Mouse (Mus musculus): ENCODE measurements around the gene Gabbr2. TPM values are rescaled to one million over a fixed set of nuclear protein-coding genes. Genes with fewer than 3 reads are reported as not detected.

Gene Gabbr2
- total RNA-seq, 2 experiments from 2014 or later = not detected

DNA sequence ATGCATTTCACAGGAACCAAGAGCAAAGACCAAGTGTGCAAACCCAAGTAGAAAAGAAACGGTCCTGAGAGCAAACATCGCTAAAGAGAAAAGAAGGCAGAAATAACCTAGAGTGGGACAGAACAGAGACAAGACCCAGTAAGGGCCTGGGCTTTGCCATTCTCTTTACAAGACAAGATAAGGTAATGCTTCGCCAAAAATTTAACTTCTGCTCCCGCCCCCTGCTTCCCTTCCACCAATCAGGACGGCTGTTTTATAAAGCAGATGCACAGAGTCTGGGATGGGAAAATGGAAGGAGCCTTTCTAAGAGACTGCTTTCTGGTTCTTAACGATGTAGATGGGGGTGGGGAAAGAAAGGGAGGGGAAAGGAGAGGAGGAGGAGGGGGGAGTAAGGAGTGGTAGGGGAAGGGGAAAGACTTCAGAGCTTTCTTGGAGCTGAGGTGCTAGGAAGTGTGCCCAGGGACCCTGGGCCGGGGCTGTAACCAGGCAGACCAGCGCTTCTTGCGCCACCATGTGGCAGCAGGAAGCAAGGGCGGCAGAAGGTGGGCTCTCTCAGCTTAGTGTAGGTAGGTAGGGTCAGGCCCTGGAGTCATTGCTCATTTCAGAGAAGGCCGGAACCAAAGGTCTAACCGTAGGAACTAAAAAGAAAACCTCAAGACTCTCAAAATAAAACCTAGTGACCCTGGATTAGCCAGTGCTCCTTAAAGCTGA, 158.7 kb downstream of the Gabbr2 start:
- 0 out of 2 replicates have a peak, but pooled peaks have one; percentile 30 for ATAC-seq (replicated peaks; ENCODE audit: poor library complexity, severe bottlenecking)

DNA sequence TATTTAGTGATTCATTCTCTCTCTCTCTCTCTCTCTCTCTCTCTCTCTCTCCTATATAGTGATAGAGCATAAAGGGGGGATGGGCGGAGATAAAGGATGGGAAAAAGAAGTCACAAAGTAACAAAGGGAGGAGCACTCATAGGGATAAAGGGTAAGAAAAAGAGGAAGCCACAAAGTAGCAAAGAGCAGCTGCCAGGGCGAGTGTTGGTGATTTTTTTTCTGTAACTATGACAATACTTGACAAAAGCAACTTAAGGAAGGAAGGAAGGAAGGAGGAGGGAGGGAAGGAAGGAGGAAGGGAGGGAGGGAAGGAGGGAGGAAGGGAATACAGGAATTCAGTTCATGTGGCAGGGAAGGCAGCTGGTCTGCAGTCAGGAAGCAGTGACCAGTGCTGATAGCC, 162.0 kb downstream of the Gabbr2 start:
- ATAC-seq (replicated peaks; ENCODE audit: poor library complexity, severe bottlenecking) = peak; percentile 54; the same call in 1 of the 2 replicates

DNA sequence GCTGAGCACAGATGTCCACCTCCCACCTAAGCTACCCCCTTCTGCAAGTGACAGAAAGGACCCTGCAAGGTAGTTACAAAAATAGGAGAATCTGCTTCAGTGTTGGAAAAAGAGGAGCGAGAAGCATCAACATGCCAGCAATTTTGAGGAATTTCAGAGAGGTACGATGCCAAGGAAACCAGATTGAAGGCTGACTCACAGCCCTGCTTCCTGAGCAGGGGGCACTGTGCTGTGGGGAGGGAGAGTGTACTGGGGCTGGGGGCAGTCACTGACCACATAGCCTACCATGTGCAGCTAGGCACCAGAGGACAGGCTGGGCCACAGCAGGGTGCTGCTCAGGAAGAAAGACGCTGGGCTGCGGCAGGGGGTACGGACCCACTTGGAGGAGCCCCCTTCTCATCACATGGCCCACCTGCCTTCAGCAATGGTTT, 163.5 kb downstream of the Gabbr2 start:
- no peak for ATAC-seq (replicated peaks; ENCODE audit: poor library complexity, severe bottlenecking)

DNA sequence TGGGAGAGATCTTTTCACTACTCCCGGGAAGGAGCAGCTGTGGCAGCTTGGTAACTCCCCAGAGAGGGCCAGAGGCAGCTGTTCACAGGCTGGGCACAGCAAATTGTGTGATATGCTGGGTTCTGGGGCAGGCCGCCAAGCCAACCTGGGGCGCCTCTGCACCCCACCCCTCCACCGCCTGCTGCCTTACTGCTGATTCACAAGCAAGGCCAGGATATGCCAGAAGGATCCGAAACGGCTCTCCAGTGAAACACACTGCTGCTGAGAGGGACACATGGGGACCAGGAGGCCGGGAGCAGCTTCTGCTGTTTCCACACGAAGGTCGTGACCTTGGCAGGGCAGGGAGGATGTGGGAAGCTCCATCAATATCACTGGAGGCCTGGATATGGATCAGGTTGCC, 164.2 kb downstream of the Gabbr2 start:
- ATAC-seq (replicated peaks; ENCODE audit: poor library complexity, severe bottlenecking) = no peak

DNA sequence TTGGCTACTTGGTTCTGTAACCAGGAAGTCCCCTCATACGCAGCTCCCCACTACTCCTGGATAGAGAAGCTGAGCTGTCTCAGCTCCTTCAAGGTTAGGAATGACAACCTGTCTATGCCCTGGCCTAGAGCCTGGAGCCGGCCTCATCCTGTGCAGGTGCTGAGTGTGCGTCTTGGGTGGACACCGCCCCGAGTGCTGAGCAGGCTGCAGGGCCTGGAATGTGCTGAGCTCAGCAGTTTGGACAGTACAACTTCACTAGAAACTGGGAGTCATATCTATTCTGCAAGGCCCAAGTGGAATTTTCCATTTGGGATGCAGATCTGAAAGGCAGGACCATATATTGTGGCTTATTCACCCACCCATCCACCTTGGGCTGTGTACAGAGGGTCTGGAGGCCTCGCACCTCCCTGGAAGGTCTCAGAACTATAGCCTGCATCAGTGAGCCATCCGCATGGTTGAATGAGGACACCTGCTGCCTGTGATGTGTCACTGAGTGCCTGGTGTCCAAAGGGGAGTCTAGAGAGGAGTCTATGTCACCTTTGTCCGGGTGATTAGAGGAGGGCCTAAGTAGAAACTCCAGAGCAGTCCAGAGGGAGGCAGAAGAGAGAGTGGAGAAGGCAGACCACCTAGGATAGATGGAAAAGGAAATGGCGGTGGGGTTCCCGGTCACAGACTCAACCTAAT, 165.7 kb downstream of the Gabbr2 start:
- ATAC-seq (replicated peaks; ENCODE audit: poor library complexity, severe bottlenecking) = no peak

DNA sequence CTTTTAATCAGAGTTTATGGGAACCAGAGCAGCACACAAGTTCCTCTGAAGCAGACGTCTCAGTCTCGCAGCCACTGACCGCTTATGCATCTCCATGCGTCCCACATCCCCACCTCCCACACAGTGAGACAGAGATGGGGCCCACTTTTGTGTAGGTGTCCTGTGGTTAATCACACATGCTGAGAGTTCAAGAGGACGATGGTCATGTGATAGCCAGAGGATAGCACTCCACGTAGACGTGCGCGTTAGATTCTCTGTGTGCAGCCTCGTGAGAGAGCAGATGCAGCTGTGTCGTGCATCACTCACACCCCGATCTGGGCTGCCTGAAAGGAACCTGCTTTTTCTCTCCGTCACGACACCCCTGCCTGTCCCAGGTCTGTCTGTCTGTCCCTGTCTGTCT, 167.9 kb downstream of the Gabbr2 start:
- no peak for ATAC-seq (replicated peaks; ENCODE audit: poor library complexity, severe bottlenecking)

DNA sequence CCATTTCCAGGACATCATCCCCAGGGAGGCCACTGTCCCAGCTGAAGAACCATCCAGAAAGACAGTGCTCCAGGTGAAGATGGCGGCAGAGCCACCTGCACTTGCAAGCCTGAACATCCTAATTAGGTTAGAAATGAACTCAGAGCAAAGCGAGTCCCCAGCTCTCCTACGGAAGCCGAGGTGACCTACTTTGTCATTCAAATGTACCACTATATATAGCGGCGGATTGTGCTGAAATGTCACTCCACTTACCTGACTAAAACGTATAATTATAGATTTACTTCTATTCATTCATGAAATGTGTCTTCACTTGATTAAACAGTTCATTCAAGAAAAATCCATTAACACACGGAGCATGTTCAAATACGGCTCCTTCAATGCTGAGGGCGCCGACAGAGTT, 170.0 kb downstream of the Gabbr2 start:
- ATAC-seq (replicated peaks; ENCODE audit: poor library complexity, severe bottlenecking) = no peak

DNA sequence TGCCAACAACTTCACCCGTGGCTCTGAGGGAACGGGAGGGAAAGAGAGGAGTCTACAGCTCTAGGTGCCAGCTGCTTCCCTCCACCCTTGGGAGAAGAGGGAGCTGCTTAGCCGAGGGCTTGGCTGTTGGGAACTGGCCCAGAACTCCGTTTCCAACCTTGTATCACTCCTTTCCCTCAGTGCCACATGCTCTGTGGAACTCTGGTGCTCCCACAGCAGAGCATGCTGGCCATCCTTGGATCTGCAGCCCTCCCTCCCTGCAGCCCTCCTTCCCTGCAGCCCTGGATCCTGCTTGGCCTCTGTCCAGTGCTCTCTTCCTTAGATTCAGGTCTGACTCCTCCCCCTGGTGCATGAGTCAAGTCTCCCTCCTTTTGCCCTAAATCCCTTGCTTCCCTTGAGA, 176.7 kb downstream of the Gabbr2 start:
- ATAC-seq (replicated peaks; ENCODE audit: poor library complexity, severe bottlenecking) = no peak

DNA sequence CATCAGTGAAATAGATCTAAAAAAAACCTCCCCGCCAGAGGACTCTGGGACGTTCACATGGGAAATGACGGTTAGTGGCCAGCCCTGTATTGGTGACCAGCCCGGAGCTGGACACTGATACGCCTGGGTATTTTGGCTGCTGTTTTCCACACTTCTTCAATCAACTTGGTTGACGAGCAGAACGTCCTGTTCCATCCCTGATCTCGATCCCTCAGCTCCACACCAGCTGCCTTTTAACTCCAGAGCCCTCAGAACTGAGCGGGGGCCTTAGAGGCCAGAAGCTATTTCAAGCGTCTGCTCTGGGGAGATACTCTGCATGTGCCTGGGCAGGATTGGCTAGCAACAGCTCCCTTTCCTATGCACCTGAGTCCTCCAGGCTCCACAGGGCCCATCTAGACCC, 177.4 kb downstream of the Gabbr2 start:
- ATAC-seq (replicated peaks; ENCODE audit: poor library complexity, severe bottlenecking) = no peak

DNA sequence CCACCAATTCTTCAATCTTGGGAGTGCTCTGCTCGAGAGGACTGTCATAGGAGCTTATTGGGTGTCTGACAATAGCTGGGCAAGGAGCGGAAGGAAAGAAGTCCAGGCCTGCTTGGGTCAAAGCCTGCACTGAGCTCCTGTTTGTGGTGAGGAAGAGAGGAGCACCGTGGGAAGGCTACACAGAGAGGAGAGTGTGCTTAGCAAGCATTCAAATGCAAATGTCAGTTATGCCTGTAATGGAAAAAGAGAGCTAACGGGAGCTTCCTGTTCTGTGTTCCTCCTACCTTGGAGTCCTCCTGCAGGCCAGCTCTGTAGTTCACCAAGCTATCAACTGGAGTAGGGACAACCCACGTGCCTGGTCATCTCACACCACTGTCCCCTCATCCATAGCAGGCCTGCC, 180.5 kb downstream of the Gabbr2 start:
- no peak for ATAC-seq (replicated peaks; ENCODE audit: poor library complexity, severe bottlenecking)

DNA sequence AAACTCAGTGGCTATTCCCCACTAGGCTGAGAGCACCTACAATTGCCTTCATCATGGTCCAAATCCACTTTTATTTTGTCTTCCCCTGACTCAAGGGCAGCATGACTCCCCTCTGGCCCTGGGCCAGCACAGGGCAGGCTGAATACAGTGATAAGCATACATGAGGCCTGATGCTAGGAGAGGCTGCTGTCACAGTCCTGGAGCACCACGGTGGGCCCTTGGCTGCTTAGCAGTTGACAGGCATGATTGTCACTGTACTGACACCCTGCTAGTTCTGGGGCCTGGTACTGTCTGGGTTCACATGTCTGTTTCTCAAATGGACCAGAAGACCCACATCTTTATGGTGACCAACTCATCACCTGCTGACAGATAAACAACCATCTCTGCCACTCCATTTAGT, 184.8 kb downstream of the Gabbr2 start:
- no peak for ATAC-seq (replicated peaks; ENCODE audit: poor library complexity, severe bottlenecking)

DNA sequence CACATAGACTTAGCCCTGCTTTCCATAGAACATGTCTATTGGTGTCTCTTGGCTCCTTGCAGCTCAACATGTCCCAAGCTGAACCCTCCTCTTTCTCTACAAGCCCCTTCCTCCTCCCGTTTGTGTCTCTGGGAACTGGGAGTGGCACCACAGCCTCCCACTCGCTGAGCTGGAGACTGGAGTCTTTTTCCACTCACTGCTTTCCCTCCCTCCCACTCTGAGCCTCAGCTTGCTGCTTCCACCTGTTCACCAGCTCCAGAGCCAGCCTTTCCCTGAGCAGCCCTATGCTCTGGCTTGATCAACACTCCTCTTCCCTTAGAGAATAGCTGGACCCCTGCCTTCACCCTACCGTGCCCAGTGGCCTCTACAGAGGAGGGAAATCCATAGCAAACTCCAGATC, 185.8 kb downstream of the Gabbr2 start:
- no peak for ATAC-seq (replicated peaks; ENCODE audit: poor library complexity, severe bottlenecking)

DNA sequence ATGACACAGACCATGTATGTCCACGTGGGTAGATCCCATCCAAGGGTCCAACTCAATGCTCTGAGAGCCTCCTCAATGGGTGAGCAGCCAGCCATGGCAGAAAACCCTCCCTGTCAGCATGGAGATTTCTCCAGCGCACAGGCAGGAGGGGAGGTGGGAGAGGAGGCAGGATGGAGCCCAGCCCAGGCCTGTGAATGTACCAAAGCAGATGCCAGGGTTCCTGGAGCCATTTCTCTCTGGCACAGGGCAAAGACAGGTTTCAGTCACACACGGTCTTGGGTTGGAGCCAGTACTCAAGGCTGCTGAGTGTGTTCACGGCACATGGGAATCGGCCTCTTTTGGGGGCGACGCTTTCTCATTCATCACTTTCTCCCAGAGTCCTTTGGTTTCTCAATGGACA, 189.3 kb downstream of the Gabbr2 start:
- ATAC-seq (replicated peaks; ENCODE audit: poor library complexity, severe bottlenecking) = no peak

DNA sequence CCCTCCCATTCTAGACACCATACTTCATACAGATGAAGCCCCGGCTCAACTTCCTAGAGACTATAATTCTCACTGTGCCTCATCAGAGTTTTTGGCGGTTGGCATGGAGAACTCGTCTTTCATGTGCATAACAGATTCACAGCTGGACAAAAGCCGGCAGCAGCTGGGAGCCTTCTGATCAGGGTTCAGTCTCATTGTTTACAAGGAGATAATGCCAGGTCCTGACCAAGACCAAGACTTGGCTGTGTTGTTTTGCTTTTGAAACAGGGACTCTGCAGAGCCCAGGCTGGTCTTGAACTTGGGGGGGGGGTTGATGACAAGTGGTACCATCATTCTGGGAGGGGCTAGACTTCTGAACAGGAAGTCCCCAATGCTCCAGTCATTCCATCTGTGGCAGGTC, 191.8 kb downstream of the Gabbr2 start:
- ATAC-seq (replicated peaks; ENCODE audit: poor library complexity, severe bottlenecking) = no peak

DNA sequence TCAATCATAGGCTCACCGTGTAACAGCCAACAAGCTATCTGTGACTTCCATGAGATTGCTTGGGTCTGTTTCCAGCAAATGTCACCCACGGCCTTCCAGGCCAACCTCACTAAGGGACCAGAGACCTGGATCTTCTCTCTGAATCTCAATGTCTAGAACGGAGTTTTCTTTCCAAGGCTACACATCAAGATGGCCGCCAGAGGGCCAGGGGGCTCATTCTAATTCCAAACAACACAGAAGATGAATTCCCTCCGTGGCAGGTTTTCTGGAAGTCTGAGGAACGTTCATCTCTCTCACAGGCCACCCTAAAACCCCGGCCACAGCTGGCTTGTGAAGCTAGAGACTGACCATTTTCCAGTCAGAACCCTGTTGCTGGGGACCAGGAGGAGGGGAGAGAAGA, 196.0 kb downstream of the Gabbr2 start:
- no peak for ATAC-seq (replicated peaks; ENCODE audit: poor library complexity, severe bottlenecking)

DNA sequence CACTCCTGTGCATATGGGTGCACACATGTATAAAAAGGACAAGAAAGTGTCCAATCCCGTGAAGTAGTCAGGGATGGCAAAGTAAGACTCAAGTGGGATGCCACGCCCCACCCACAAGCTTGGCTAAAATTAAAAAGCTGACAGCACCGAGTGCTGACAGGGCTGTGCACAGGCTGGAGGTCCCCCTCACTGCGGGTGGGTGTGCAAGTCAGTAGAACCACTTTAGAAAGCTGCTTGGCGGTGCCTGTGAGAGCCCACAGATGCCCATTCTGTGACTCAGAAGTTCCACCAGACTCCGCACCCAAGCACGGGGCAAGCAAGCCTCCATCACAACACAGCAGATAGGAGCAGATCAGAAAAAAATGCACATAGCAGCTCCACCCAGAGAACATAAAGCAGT, 197.1 kb downstream of the Gabbr2 start:
- no peak for ATAC-seq (replicated peaks; ENCODE audit: poor library complexity, severe bottlenecking)

DNA sequence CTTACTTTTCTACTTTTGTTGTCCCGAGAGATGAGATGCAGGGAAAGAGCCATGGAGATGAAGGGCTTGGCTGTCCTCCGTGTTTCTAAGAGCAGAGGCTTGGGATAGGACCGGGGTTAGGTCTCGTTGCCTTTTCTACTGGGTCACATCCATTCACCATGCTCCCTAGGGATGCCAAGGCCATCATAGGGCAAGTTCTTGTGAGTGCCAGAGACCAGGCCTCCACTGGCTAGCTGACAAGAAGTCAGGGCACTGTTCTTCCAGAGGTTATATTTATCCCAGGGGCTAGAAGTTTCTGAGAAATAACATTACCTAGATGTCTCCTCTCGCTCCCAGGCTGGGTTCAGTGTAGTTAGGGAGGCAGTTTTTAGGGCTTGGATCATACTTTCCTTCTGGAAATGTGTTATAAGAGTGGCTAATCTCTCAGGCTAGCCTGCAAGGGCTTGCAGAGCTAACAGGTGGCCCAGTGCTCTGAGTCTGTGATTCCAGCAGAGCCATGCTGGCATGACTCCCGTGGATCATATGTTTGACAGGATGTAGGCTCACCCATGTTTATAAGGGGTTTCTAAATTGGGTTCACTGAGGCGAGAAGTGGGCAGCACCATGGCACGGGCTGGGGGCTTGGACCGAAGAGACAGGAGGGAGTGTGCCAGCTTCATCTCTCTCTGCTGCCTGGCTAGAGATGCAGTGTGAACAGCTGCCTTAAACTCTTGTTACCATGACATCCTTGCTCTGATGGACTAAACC, 199.2 kb downstream of the Gabbr2 start:
- no peak for ATAC-seq (replicated peaks; ENCODE audit: poor library complexity, severe bottlenecking)

DNA sequence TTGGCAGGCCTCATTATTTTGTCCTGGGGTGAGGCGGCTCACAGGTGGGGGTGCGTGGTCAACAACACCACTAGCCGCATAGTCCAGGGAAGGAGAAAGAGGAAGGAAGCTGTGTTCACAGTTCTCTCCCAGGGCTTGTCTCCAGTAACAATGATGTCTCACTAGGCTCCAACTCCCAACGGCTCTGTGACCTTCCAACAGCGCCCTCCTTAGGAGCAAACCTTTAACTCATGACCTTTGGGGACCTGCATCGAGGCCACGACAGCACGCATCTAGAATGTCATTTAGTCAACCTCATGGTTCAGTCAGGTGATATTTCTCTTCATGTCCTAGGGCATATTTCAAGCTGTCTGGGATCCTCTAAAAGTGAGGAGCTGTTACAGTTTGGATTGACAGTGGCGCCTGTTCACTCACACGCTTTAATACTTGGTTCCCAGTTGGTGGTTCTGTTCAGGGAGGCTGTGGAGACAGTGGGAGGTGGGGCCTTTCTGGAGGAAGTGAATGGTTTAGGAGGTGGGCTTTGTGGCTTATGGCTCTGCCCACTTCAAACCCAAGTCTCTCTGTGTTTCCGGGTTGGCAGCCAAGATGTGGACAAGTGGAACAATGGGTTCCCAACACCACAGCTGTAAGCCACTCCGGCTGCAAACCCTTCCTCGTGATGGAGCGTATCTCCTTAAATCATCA, 200.3 kb downstream of the Gabbr2 start:
- peak; percentile 90 for ATAC-seq (replicated peaks; ENCODE audit: poor library complexity, severe bottlenecking)

DNA sequence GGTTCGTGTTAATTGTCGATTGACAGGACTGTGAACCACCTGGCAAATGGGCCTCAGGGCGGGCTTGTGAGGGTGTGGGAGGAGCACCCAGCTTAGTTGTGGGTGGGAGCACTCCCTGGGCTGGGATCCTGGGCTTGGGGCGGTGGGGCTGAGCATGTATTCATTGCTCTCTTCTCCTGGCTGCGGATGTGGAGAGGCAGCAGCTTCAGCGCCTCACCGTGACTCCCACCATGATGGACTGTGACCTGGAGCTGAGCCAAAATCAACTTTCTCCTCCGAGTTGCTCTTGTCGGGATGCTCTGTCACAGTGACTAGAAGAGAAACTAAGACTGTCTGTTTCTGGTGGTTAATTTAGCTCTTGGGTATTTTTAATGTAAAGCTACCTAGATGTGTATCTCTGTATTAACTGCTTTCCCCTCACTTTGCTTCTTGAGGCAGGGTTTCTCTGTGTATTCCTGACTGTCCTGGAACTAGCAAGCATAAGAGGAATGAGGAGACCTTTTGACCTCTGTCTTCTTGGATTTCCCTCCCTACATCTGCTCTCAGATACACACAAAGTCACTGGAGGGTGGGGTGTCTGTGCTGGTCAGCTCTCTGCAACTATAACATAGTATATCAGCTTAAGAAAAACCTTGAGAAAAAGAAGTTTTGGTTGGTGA, 200.9 kb downstream of the Gabbr2 start:
- ATAC-seq (replicated peaks; ENCODE audit: poor library complexity, severe bottlenecking) = no peak

DNA sequence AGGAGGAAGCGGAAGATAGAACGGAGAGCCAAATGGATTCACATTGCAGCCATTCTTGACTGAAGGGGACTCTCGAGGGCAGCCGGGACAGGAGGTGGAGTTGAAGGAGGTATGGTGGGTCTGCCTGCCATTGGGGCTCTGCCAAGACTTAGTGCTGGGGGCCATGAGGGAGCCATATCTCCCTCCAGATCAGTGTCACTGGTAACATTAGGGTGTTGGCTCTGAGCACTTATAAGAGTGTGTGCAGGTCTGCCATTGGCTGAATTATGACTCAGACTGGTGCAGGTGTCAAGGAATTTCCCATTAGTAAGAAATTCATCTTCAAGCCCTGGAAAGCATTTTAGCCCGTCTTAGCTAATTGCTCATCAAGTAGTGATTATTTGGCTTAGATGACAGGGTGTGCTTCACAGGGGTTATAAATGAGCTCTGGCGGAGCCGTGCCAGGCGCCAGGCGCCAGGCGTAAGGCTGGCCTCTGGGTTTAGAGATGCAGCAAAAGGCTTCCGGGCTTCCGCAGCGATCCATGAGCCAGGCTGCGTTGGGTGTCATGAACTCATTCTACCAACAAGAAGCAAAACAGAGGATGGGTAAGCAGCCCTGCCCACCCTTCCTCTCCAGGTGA, 207.1 kb downstream of the Gabbr2 start:
- no peak for ATAC-seq (replicated peaks; ENCODE audit: poor library complexity, severe bottlenecking)
